Mouse (Mus musculus): ENCODE data around the gene Sgsm1. TPM values are rescaled to one million over a fixed set of nuclear protein-coding genes. Genes with fewer than 3 reads are reported as not detected.

Sgsm1 gene
- polyA plus RNA-seq, 1 experiment from 2014 or later: 16.0 TPM

GRCm38 (mm10) chr5:113268246-113268645, 42.3 kb downstream of the Sgsm1 start:
- Histone ChIP-seq H3K27ac (replicated peaks) (no peak overlapping the region), H3K36me3 (peaks cover 54% of the 10 kb centered on the region), H3K4me1 (no peaks in the 10 kb centered on the region; the same call in 1 of the 2 replicates), H3K4me3 (no peak overlapping the region), H3K27me3 (ENCODE audit: low read depth, poor library complexity, severe bottlenecking) (no peaks in the 10 kb centered on the region), H3K9me3 (replicated peaks) (no peaks in the 10 kb centered on the region)
- no peak for DNase-seq (ENCODE audit: low spot score)

DNA sequence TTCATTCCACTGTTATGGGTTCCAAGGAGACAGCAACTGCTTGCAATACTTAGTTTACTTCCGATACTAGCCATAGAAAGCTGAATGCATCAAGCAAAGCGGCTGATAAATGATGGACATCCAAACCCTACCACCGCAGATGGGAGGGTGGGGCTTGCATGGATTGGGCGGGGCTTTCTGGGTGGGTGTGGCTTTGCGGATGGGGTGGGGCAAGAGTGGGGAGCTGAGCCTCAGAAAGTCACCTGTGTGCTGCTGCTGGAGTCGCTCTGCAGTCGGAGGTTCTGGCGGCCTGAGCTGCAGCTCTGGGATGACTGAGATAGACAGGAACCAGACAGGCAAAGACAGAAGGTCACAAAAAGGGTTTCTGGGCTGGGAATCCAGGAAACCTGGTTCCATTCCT, 44.9 kb downstream of the Sgsm1 start:
- peaks cover 51% of the 10 kb centered on the region for H3K36me3 ChIP-seq
- H3K4me3 ChIP-seq: no peak overlapping the region
- no peak overlapping the region for H3K27ac ChIP-seq (replicated peaks)
- H3K4me1 ChIP-seq: no peaks in the 10 kb centered on the region; the same call in 1 of the 2 replicates
- DNase-seq (ENCODE audit: low spot score): no peak
- no peaks in the 10 kb centered on the region for H3K9me3 ChIP-seq (replicated peaks)
- 89% methylated on average over 8 of the region's 8 CpGs for WGBS
- no peaks in the 10 kb centered on the region for H3K27me3 ChIP-seq (ENCODE audit: low read depth, poor library complexity, severe bottlenecking)

DNA sequence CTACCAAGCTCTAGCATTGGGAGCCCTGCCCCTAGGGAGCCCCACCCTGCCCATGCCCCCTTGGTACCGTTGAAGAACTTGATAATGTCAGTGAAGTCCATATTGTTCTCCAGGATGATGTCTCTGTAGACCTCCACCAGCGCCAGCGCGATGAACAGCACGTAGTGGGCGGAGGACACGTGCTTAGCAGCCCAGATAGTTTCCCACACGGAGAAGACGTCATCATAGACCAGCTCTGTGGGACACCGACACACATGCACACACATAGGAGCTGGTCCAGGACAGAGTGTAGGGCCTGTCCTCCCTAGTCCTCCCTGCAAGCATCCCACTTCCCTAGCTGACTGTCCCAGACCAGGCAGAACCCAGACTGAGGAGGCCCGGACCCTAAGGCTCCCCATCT, 59.8 kb downstream of the Sgsm1 start:
- Histone ChIP-seq H3K36me3 (peaks cover 29% of the 10 kb centered on the region), H3K4me1 (no peaks in the 10 kb centered on the region), H3K4me3 (no peak overlapping the region), H3K27me3 (ENCODE audit: low read depth, poor library complexity, severe bottlenecking) (no peaks in the 10 kb centered on the region), H3K27ac (replicated peaks) (no peak overlapping the region), H3K9me3 (replicated peaks) (no peaks in the 10 kb centered on the region)
- DNase-seq (ENCODE audit: low spot score): no peak
- WGBS: 95% methylated on average over 11 of the region's 11 CpGs

GRCm38 (mm10) chr5:113249263-113249930, 61.2 kb downstream of the Sgsm1 start:
- WGBS: 89% methylated on average over 8 of the region's 8 CpGs
- no peak overlapping the region for H3K27ac ChIP-seq (replicated peaks)
- no peaks in the 10 kb centered on the region for H3K4me1 ChIP-seq

GRCm38 (mm10) chr5:113230196-113230595, 80.4 kb downstream of the Sgsm1 start:
- peaks cover 22% of the 10 kb centered on the region for H3K4me1 ChIP-seq
- H3K4me3 ChIP-seq: no peak overlapping the region
- no peak overlapping the region for H3K27ac ChIP-seq (replicated peaks)
- no peaks in the 10 kb centered on the region for H3K9me3 ChIP-seq (replicated peaks)
- H3K27me3 ChIP-seq (ENCODE audit: low read depth, poor library complexity, severe bottlenecking): no peaks in the 10 kb centered on the region
- H3K36me3 ChIP-seq: no peaks in the 10 kb centered on the region
- DNase-seq (ENCODE audit: low spot score): no peak
- 78% methylated on average over 5 of the region's 5 CpGs for WGBS

More at GRCm38 (mm10) chr5:113249263-113249930, 61.2 kb downstream of the Sgsm1 start:
- peaks cover 33% of the 10 kb centered on the region for H3K36me3 ChIP-seq
- H3K4me3 ChIP-seq: no peak overlapping the region
- H3K9me3 ChIP-seq (replicated peaks): no peaks in the 10 kb centered on the region
- no peak for DNase-seq (ENCODE audit: low spot score)
- H3K27me3 ChIP-seq (ENCODE audit: low read depth, poor library complexity, severe bottlenecking): no peaks in the 10 kb centered on the region

GRCm38 (mm10) chr5:113226632-113227102, 83.9 kb downstream of the Sgsm1 start, which contains the start of gene Tmem211:
Tmem211 (plus strand) TSS chr5:113226909.
- H3K27ac ChIP-seq (replicated peaks): peak within 1 kb of the TSS; percentile 82
- peak within 1 kb of the TSS; percentile 43 for H3K4me3 ChIP-seq
- WGBS: under 1% methylated on average over 13 of the region's 13 CpGs
- no peaks in the 10 kb centered on the region for H3K9me3 ChIP-seq (replicated peaks)
- no peaks in the 10 kb centered on the region for H3K27me3 ChIP-seq (ENCODE audit: low read depth, poor library complexity, severe bottlenecking)
- peak; percentile 89 for DNase-seq (ENCODE audit: low spot score)
- H3K4me1 ChIP-seq: peaks cover 27% of the 10 kb centered on the region
- H3K36me3 ChIP-seq: no peaks in the 10 kb centered on the region

GRCm38 (mm10) chr5:113225686-113226435, 84.7 kb downstream of the Sgsm1 start:
- peaks cover 28% of the 10 kb centered on the region for H3K4me1 ChIP-seq
- no peaks in the 10 kb centered on the region for H3K27me3 ChIP-seq (ENCODE audit: low read depth, poor library complexity, severe bottlenecking)
- H3K9me3 ChIP-seq (replicated peaks): no peaks in the 10 kb centered on the region
- WGBS: 11% methylated on average over 25 of the region's 25 CpGs
- peak overlapping the region; percentile 82 for H3K27ac ChIP-seq (replicated peaks)
- peak overlapping the region; percentile 43 for H3K4me3 ChIP-seq
- no peaks in the 10 kb centered on the region for H3K36me3 ChIP-seq
- DNase-seq (ENCODE audit: low spot score): peak; percentile 56

DNA sequence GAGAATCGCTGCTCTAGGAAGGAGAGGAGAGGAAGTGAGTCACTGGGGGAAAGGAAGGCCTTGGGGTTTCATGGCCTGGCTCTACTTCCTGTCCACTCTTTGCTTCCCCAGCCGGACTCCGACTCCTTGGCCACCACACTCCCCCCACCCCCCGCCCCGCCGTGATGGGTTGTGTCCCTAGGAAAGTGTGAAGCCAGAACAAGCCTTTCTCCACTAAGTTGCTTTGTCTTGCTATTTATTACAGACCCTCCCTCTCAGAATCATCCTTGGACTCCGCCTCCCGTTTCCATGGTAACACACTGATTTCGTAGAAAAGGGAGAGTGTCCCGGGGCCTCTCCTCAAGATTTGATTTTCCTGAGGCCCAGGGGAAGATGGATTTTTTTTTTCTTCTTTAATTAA, 85.3 kb downstream of the Sgsm1 start:
- Histone ChIP-seq H3K27me3 (ENCODE audit: low read depth, poor library complexity, severe bottlenecking) (peaks cover 2% of the 10 kb centered on the region; the same call in 1 of the 2 replicates), H3K4me1 (peaks cover 34% of the 10 kb centered on the region), H3K9me3 (replicated peaks) (no peaks in the 10 kb centered on the region), H3K4me3 (peak overlapping the region; percentile 43), H3K27ac (replicated peaks) (peak overlapping the region; percentile 82), H3K36me3 (no peaks in the 10 kb centered on the region)
- WGBS: 19% methylated on average over 10 of the region's 10 CpGs
- peak; percentile 68 for DNase-seq (ENCODE audit: low spot score)

DNA sequence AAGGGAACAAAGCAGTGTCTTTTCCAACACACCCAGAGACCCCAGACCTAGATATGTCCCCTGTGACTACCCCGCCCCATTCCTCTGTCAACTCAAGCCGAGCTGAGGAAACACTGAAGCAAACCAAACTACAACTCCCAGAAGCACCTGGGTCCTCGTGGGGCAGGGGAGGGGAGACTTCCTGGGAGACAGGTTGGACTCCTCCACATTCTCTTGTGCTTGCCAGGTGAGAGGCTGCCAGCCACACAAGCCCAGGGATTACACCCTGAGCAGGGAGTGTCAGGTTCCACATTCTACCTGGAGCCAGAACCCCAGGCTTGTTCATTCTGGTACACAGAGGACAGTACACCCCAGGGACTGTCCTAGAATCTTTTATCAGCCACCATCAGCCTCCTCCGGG, 86.7 kb downstream of the Sgsm1 start:
- Histone ChIP-seq H3K27ac (replicated peaks) (peak overlapping the region; percentile 82; the same call in 1 of the 2 replicates), H3K9me3 (replicated peaks) (no peaks in the 10 kb centered on the region), H3K36me3 (no peaks in the 10 kb centered on the region), H3K4me3 (no peak overlapping the region), H3K27me3 (ENCODE audit: low read depth, poor library complexity, severe bottlenecking) (peaks cover 16% of the 10 kb centered on the region), H3K4me1 (peaks cover 46% of the 10 kb centered on the region)
- 63% methylated on average over 4 of the region's 4 CpGs for WGBS
- DNase-seq (ENCODE audit: low spot score): no peak

- peaks cover 44% of the 10 kb centered on the region for H3K4me1 ChIP-seq
- no peaks in the 10 kb centered on the region for H3K9me3 ChIP-seq (replicated peaks)
- peak; percentile 73 for DNase-seq (ENCODE audit: low spot score)
- no peaks in the 10 kb centered on the region for H3K36me3 ChIP-seq
- WGBS: 12% methylated on average over 62 of the region's 62 CpGs
- H3K4me3 ChIP-seq: peak within 1 kb of the TSS; percentile 81
- H3K27me3 ChIP-seq (ENCODE audit: low read depth, poor library complexity, severe bottlenecking): peaks cover 18% of the 10 kb centered on the region
- peak within 1 kb of the TSS; percentile 87 for H3K27ac ChIP-seq (replicated peaks)
Measured at GRCm38 (mm10) chr5:113221147-113221865, 89.3 kb downstream of the Sgsm1 start, which contains the start of gene 2900026A02Rik. 2900026A02Rik (minus strand) TSS chr5:113221236.

GRCm38 (mm10) chr5:113220383-113221146, 90.0 kb downstream of the Sgsm1 start:
- H3K4me3 ChIP-seq: peak overlapping the region; percentile 81
- H3K4me1 ChIP-seq: peaks cover 39% of the 10 kb centered on the region
- no peaks in the 10 kb centered on the region for H3K36me3 ChIP-seq
- peak overlapping the region; percentile 87 for H3K27ac ChIP-seq (replicated peaks)
- DNase-seq (ENCODE audit: low spot score): peak; percentile 64
- WGBS: 2% methylated on average over 64 of the region's 64 CpGs
- H3K27me3 ChIP-seq (ENCODE audit: low read depth, poor library complexity, severe bottlenecking): peaks cover 18% of the 10 kb centered on the region
- H3K9me3 ChIP-seq (replicated peaks): no peaks in the 10 kb centered on the region

GRCm38 (mm10) chr5:113219876-113220275, 90.7 kb downstream of the Sgsm1 start:
- Histone ChIP-seq H3K9me3 (replicated peaks) (no peaks in the 10 kb centered on the region), H3K4me3 (peak overlapping the region; percentile 81), H3K36me3 (no peaks in the 10 kb centered on the region), H3K27me3 (ENCODE audit: low read depth, poor library complexity, severe bottlenecking) (peaks cover 18% of the 10 kb centered on the region), H3K27ac (replicated peaks) (no peak overlapping the region), H3K4me1 (peaks cover 32% of the 10 kb centered on the region)
- no peak for DNase-seq (ENCODE audit: low spot score)
- WGBS: 70% methylated on average over 7 of the region's 7 CpGs
